Mouse (Mus musculus): ENCODE measurements at regions not wholly inside any gene's neighbourhood (a gene's known extent, or its start where the extent isn't known, plus 50 kb on each side); places are given as distances from the start of the nearest gene placed in this dataset.

- no peak for ATAC-seq (replicated peaks; ENCODE audit: low FRiP score, poor library complexity, severe bottlenecking)
Observed at GRCm38 (mm10) chr13:119117906-119118305, 310.5 kb upstream of the Paip1 start.

GRCm38 (mm10) chr13:119118382-119118781 is 310.0 kb upstream of the Paip1 start:
- ATAC-seq (replicated peaks; ENCODE audit: low FRiP score, poor library complexity, severe bottlenecking): no peak

DNA sequence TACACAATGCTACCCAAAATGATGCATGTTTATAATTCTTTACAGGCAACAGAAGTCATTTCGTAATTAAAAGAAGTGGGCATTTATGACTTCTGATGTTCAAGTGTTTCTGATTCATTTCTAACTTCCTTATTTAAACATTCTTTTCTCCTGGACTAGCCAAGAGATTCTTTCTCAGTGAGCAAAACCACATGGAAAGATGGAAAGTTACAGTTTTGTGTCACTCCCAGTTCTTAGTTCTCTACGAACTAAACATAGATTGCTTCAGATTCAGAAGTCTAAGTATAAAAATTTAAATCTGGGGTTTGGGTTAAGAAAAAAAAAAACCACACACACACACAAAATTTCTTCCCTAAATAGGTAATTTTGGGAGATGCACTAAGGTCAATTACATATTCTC is 288.0 kb upstream of the Paip1 start:
- no peak for ATAC-seq (replicated peaks; ENCODE audit: low FRiP score, poor library complexity, severe bottlenecking)

- no peak for ATAC-seq (replicated peaks; ENCODE audit: low FRiP score, poor library complexity, severe bottlenecking)
Observed at GRCm38 (mm10) chr13:119143351-119143750, 285.1 kb upstream of the Paip1 start.

DNA sequence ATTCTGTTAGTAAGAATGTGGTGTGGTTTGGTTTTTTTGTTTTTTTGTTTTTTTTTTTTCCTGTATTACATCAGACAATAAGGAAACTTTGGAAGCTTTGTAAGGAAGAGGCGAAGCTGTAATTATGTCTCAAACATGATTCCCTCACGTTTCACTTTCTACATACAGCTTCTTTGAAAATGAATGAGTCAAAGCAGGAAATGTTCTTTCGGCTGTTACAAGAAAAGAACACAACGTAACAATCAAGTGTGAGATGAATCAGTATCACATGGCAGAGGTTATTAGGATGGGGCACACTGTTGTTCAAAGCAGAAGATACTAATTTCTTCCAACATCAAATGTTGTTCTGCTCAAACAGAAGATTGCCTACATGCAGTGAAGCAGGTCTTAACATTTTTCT is 282.7 kb upstream of the Paip1 start:
- no peak for ATAC-seq (replicated peaks; ENCODE audit: low FRiP score, poor library complexity, severe bottlenecking)

GRCm38 (mm10) chr13:119147701-119148100 is 280.7 kb upstream of the Paip1 start:
- no peak for ATAC-seq (replicated peaks; ENCODE audit: low FRiP score, poor library complexity, severe bottlenecking)

- no peak for ATAC-seq (replicated peaks; ENCODE audit: low FRiP score, poor library complexity, severe bottlenecking)
Observed at GRCm38 (mm10) chr13:119149141-119149540, 279.3 kb upstream of the Paip1 start.

DNA sequence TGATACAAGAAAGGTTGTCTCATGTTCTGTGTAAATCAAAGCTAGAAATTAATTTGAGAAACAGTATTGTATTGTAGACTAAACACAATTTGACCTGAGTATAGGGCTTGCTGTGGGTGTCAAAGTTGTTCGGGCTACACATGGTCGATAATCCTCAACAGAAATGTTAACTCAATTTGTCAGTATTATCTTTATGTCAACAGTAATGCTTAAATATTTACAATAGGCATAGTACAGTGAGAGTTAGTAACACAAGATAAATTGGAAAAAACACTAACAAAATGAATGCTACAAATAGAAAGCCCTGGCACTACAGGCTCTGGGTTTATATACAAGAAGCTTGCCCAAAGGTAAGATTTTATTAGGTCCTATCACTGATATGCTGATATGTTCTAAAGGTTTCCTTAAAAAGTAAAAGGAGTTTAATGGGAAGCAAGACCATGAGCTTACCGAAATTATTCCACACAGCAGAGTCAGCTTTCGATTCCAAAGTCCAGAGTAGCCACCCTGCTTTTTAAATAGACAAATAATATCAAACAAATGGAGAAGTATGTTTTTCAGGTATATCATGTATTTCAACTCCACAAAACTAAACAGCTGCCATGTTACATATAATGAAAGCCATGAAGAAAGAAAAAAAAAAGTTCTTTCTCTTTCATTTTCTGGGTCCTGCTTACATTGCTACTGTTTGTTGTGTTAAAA is 277.4 kb upstream of the Paip1 start:
- no peak for ATAC-seq (replicated peaks; ENCODE audit: low FRiP score, poor library complexity, severe bottlenecking)

- no peak for ATAC-seq (replicated peaks; ENCODE audit: low FRiP score, poor library complexity, severe bottlenecking)
Observed at GRCm38 (mm10) chr13:119177753-119178152, 250.6 kb upstream of the Paip1 start.

DNA sequence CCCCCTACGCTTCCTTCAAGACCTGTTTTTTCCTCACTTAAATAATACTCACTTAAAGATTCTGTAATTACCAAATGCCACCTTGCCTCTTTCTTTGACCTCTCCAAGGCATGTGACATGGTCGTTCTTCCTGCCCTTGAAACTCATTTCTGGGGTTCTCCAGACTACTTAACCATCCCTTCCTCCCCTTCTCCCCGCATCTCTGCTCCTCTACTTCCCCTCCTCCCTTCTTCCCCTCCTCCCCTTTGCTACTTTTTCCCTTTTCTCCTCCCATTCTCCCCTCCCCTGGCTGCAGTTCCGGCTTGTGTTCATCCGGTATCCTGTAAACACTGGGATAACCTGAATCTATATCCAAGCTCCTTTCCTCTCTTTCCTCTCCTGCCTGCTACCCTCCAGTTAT is 250.2 kb upstream of the Paip1 start:
- ATAC-seq (replicated peaks; ENCODE audit: low FRiP score, poor library complexity, severe bottlenecking): no peak

DNA sequence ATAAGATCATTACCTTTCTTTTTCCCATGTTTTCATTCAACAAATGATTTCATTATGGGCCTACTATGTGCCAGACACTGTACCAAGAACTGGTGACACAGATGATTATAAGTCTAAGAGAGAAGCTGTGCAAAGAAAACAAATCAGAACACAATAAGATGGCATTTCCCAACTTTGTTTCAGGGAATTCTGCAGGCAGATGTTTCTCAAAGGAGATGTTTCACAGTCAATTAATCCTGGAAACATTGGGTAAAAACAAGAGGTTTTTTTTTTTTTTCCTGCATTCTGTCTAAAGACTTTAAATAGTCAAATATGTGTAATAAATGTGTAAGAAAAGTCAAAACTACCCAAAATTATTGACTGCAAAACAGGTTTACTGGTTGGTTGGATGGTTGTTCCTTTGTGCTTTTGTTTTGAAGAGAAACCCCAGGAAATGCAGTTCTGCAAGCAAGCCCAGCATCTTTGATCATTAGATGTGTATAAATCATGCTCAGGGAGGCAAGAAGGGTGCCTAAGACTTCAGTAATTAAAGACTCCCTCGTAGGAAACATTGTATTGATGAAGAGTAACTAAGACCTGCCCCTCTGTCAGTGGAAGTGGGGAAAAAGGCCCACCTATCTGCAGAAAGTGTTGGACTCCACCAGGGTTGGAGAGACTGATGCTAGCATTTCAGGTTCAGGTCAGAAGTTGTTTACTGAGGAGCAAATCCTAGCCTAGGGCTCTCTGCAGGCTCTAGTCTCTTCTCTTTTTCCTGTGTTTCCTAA is 249.1 kb upstream of the Paip1 start:
- no peak for ATAC-seq (replicated peaks; ENCODE audit: low FRiP score, poor library complexity, severe bottlenecking)

DNA sequence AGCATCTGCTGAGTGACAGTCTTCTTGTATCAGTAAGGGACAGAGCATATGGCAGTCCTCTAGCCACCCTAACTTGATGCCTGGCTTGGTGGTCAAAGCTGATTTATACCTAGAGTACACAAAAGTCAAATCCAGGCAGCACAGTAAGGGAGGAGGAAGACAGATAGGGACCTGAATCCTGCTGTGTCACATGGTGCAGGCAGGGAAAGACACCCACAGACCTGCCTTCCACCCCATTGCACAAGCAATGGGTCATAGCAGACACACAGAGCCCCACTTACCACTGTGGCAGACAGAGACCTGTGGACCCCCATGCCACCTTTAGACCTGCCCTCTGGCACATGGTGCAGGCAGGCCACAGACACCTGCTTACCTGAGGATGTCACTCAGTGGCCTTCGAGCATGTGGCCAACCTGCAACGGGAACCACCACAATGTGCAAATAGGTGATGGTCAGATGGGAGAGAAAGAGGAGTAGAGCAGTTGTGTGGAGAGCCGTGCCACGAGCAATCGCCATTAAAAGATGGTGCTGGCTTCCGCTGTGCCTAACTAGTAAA is 244.0 kb upstream of the Paip1 start:
- no peak for ATAC-seq (replicated peaks; ENCODE audit: low FRiP score, poor library complexity, severe bottlenecking)

GRCm38 (mm10) chr13:119185567-119186143 is 242.7 kb upstream of the Paip1 start:
- ATAC-seq (replicated peaks; ENCODE audit: low FRiP score, poor library complexity, severe bottlenecking): no peak

DNA sequence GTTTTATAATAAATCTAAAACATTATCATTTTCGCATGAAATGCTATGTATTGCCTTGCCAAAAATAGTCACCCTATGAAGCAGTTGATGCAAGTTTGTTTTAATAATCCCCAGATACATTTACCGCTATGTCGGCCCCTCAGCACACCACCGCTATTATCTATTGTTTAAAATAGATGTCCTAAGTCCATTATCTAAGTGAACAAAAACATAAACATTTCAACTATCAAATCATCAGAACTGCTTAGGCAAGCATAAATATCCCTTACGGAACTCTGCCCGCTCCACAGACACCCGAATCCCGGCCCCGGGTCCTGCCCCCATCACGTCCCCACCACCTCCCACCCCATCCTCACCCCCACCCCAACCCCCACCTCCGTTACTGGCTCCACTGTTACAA is 196.8 kb upstream of the Paip1 start:
- no peak for ATAC-seq (replicated peaks; ENCODE audit: low FRiP score, poor library complexity, severe bottlenecking)

DNA sequence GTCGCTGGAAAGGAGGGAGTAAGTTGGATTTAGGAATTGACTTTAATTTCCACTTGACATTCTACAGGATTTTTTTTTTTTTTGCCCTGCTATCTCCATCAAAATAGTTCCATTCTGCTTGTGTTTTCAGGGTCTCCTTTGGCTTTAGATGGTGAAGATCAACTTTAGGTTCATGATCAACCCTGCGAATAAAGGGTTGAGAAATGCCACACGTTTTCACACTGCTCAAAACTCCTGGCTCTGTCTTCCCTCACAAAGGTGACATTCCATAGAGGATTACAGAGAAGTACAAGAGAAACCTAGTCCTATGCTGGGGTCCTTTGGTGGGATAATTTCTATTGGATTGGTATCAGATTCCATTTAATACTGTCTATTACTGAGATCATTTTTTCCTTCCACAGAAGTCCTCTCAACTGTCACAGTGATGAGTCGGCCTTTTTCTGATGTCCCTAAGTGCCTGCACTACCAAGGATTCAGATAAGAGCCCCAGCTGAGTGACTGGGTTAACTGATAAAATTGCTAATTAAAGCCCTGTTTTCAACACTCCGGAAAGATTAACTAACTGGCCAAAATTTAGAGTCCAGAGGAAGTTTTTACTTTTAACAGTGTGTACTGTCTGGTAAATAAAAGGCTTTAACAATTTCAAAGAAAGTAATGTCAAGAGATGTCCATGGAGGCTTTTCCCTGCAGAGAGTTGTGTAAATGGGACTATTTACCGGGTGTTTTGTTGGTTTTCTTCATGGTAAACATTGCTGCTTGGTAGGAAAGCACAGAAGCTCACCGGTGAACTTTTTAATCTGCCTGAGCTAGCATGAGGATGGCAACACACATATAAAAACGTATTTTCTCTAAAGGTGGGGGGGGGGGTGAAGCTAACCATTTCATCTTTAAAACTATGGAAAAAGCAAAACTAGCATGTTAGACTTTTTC is 196.0 kb upstream of the Paip1 start:
- ATAC-seq (replicated peaks; ENCODE audit: low FRiP score, poor library complexity, severe bottlenecking): peak; percentile 95

DNA sequence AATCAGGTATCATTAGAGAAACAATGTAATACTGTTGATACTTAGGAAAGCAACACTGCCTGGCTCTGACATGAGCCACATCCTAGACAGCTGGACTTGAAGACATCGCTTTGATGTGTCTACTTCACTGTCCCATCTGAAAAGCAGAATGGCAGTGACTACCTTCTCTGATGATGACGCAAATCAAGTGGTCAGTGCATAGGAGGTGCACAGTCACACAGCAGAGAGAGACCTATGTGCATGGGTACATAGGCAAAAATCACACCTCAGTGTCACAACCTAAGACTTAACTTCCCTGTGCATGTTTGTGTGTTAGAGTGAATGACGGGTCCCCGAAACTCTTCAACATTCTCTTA is 195.4 kb upstream of the Paip1 start:
- ATAC-seq (replicated peaks; ENCODE audit: low FRiP score, poor library complexity, severe bottlenecking): peak; percentile 35

- ATAC-seq (replicated peaks; ENCODE audit: low FRiP score, poor library complexity, severe bottlenecking): no peak
Observed at GRCm38 (mm10) chr13:119233869-119234268, 194.5 kb upstream of the Paip1 start.

GRCm38 (mm10) chr13:119242358-119242757 is 186.0 kb upstream of the Paip1 start:
- peak; percentile 48 for ATAC-seq (replicated peaks; ENCODE audit: low FRiP score, poor library complexity, severe bottlenecking)

- ATAC-seq (replicated peaks; ENCODE audit: low FRiP score, poor library complexity, severe bottlenecking): no peak
Observed at GRCm38 (mm10) chr13:119247101-119247500, 181.3 kb upstream of the Paip1 start.

GRCm38 (mm10) chr13:119252006-119252405 is 176.4 kb upstream of the Paip1 start:
- no peak for ATAC-seq (replicated peaks; ENCODE audit: low FRiP score, poor library complexity, severe bottlenecking)

Measured in erythroid progenitor cell, adult 5-6 weeks (primary cell).